Mouse (Mus musculus) neural tube, embryonic 11.5 days (tissue): ENCODE measurements around the gene Btg4. TPM values are rescaled to one million over a fixed set of nuclear protein-coding genes. Genes with fewer than 3 reads are reported as not detected.

Experiments
- ATAC-seq: fragments of 200-750 bp; cut with Nextera tagmentation; 2 replicates; pipeline ENCODE4 v1.8.0; 2017; ENCODE audit warnings: moderate number of reproducible peaks, mild to moderate bottlenecking, moderate TSS enrichment, moderate library complexity; ENCODE audit not compliant: insufficient read depth, low FRiP score, low TSS enrichment
- DNase-seq: peaks from one replicate; pipeline ENCODE4 v3.0.0-alpha.2; 2015; ENCODE audit warnings: low spot score
- H3K27ac ChIP-seq: fragments of 300-500 bp; sonication (generic); 2 replicates; pipeline ENCODE4 v1.5.1; 2014; ENCODE audit warnings: low read depth, mild to moderate bottlenecking, low read length
- H3K27me3 ChIP-seq: fragments of 300-500 bp; sonication (generic); 2 replicates; pipeline ENCODE4 v1.6.1; 2014; ENCODE audit warnings: mild to moderate bottlenecking, low read length, mixed read lengths; ENCODE audit not compliant: control insufficient read depth, insufficient read depth
- H3K36me3 ChIP-seq: fragments of 300-500 bp; sonication (generic); 2 replicates; pipeline ENCODE4 v1.6.1; 2014; ENCODE audit warnings: mild to moderate bottlenecking, low read length, moderate library complexity, mixed read lengths; ENCODE audit not compliant: control insufficient read depth, insufficient read depth
- H3K4me1 ChIP-seq: fragments of 300-500 bp; sonication (generic); 2 replicates; pipeline ENCODE4 v1.6.1; 2014; ENCODE audit warnings: low read length, mixed read lengths; ENCODE audit not compliant: control insufficient read depth, insufficient read depth
- H3K4me2 ChIP-seq: fragments of 300-500 bp; sonication (generic); 2 replicates; pipeline ENCODE4 v1.6.1; 2014; ENCODE audit warnings: low read depth, mild to moderate bottlenecking, moderate library complexity
- H3K4me3 ChIP-seq: fragments of 300-500 bp; sonication (generic); 2 replicates; pipeline ENCODE4 v1.5.1; 2014; ENCODE audit warnings: low read depth, low read length
- H3K9ac ChIP-seq: fragments of 300-500 bp; sonication (generic); 2 replicates; pipeline ENCODE4 v1.6.1; 2014; ENCODE audit warnings: mild to moderate bottlenecking, low read length
- H3K9me3 ChIP-seq: fragments of 300-500 bp; sonication (generic); 2 replicates; pipeline ENCODE4 v1.6.1; 2016; ENCODE audit warnings: low read length; ENCODE audit not compliant: control insufficient read depth
- WGBS: fragments of 180-500 bp; shearing (Covaris S2); extraction: QIAGEN DNeasy Blood & Tissue Kit; methylation state at CpG from one replicate; pipeline ENCODE4 v1.1.7; 2014; 5-methylcytosine and 5-hydroxymethylcytosine counted together
- polyA plus RNA-seq: library from polyadenylated mRNA; unstranded; fragments of >200 nt; fragmentation: Nextera tagmentation; extraction: Ambion mirVana; gene quantifications from 2 replicates; pipeline ENCODE4 v1.2.1, GENCODE M21; 2014

Btg4 gene
- polyA plus RNA-seq, 1 experiment from 2014 or later = not detected

GRCm38 (mm10) chr9:51032291-51032690, 28.4 kb upstream of the Btg4 start:
- WGBS = 45% methylated on average over 8 of the region's 8 CpGs
- no peak overlapping the region for H3K4me2 ChIP-seq
- ATAC-seq = no peak
- no peak overlapping the region for H3K27ac ChIP-seq
- H3K4me3 ChIP-seq = no peak overlapping the region
- H3K9ac ChIP-seq = no peak overlapping the region
- no peaks in the 10 kb centered on the region for H3K27me3 ChIP-seq
- DNase-seq = no peak
- no peaks in the 10 kb centered on the region for H3K4me1 ChIP-seq
- no peaks in the 10 kb centered on the region for H3K36me3 ChIP-seq
- no peaks in the 10 kb centered on the region for H3K9me3 ChIP-seq

- Histone ChIP-seq H3K27me3 (no peaks in the 10 kb centered on the region), H3K9ac (no peak overlapping the region), H3K27ac (no peak overlapping the region), H3K9me3 (no peaks in the 10 kb centered on the region), H3K4me1 (no peaks in the 10 kb centered on the region), H3K4me2 (no peak overlapping the region), H3K36me3 (no peaks in the 10 kb centered on the region), H3K4me3 (no peak overlapping the region)
- 91% methylated on average over 3 of the region's 3 CpGs for WGBS
- DNase-seq (no peak), ATAC-seq (no peak)
Measured at GRCm38 (mm10) chr9:51032785-51033529, 27.7 kb upstream of the Btg4 start.

DNA sequence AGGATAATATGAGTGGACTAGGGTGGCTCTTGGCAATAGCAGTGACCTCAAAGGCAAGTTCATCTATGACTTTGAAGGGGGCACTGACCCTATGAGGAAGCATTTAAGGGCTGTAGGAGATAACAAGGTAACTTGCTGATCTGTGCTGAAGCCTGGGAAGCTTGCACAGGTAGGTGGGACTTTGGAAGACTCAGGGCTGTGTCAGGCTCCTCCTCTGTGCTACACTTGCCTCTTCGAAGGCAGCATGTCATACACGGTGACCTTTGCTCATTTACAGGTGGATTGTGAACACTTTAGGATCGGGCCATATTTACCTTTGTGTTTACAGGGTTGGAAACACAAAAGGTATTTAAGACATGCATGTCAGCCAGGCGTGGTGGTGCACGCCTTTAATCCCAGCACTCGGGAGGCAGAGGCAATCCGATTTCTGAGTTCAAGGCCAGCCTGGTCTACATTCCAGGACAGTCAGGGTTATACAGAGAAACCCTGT, 19.2 kb upstream of the Btg4 start:
- DNase-seq = no peak
- H3K9me3 ChIP-seq = no peaks in the 10 kb centered on the region
- no peak overlapping the region for H3K27ac ChIP-seq
- H3K27me3 ChIP-seq = no peaks in the 10 kb centered on the region
- H3K4me1 ChIP-seq = no peaks in the 10 kb centered on the region
- no peak for ATAC-seq
- 94% methylated on average over 7 of the region's 7 CpGs for WGBS
- H3K9ac ChIP-seq = no peak overlapping the region
- H3K36me3 ChIP-seq = no peaks in the 10 kb centered on the region
- no peak overlapping the region for H3K4me3 ChIP-seq
- H3K4me2 ChIP-seq = no peak overlapping the region

DNA sequence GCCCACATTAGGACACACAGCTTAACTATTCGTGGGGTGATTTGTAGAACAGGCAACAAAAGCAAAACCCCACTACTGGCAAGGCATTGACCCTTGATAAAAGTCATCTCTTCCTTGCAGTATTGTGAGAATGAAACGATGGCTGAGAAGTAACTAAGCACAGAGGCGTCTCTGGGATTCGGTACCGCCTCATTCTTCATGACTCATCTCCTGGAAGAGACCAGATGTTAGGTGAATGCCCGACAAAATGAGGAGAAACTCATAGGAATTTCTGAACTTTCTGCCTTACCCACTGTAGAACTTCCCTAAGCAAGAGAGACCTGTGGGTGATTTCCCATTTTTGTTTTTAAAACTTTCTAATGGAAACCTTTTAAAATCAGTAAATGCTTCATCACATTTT, 18.6 kb upstream of the Btg4 start:
- no peaks in the 10 kb centered on the region for H3K27me3 ChIP-seq
- no peak overlapping the region for H3K4me3 ChIP-seq
- no peak overlapping the region for H3K27ac ChIP-seq
- DNase-seq (no peak), ATAC-seq (no peak)
- H3K36me3 ChIP-seq = no peaks in the 10 kb centered on the region
- no peak overlapping the region for H3K4me2 ChIP-seq
- no peaks in the 10 kb centered on the region for H3K4me1 ChIP-seq
- WGBS = 76% methylated on average over 6 of the region's 6 CpGs
- no peak overlapping the region for H3K9ac ChIP-seq
- H3K9me3 ChIP-seq = no peaks in the 10 kb centered on the region

DNA sequence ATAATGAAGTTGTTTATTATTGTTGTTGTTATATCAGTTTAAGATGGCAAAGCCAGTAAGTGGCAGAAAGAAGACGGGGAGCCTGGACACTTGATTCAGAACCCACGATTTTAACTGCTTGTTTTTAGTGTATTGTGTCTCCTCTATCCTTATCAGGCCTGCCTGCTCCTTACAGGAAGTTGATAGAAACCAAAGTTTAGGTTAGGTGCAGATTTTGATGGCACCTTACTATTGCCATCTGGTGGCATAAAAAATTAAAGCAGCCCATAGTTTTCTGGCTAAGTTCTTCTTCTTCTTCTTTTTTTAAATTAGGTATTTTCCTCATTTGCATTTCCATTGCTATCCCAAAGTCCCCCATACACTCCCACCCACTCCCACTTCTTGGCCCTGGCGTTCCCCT, 8.5 kb upstream of the Btg4 start:
- Histone ChIP-seq H3K27me3 (no peaks in the 10 kb centered on the region), H3K9me3 (no peaks in the 10 kb centered on the region), H3K4me1 (no peaks in the 10 kb centered on the region), H3K4me2 (no peak overlapping the region), H3K27ac (no peak overlapping the region), H3K36me3 (no peaks in the 10 kb centered on the region), H3K9ac (no peak overlapping the region), H3K4me3 (no peak overlapping the region)
- no peak for ATAC-seq
- DNase-seq = no peak
- 85% methylated on average over 3 of the region's 3 CpGs for WGBS

DNA sequence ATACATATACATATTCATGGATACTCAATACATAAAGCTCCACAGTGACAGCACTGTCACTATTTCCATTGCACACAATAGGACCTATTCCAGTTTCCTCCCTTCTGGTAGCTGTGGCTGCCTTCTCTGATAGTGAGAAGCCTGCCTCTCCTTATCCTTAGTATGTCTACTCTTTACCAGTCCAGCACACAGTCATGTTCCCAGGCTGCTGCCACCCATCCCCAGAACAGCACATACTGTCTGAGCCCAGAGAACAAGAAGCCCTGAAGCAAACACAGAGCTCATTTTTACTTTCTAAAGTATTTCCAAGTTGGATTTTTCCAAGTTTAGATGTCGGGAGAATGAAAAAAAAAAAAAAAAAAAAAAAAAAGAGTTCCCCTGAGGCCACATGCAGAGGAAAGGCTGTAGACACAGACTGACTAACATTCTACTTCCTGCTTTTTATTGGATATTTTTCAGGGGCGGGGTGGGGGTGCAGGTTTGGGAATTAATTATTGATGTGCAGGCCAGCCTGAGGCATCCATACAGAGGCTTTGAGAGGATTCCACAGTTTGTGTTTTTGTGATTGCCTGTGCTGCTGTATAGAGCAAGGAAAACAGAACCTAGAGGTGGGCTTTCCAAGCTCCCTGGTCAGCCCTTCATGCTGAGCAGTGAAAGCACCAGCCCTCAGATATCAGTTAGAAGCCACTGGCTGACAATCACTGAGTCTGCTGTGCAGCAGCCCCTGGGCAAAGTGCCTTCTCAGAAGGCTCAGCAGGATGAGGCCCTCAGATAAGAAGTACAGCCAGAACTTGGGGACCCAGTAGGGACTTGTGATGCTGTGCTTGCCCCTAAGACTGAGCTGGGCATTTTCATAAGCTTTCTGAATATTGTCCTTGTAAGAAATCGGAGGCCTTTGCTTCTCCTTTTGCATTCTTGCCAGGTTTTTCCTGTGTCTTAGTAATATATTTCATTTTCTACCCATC, 4.1 kb upstream of the Btg4 start:
- Histone ChIP-seq H3K36me3 (no peaks in the 10 kb centered on the region), H3K4me2 (no peak overlapping the region), H3K4me1 (no peaks in the 10 kb centered on the region), H3K27me3 (no peaks in the 10 kb centered on the region), H3K9ac (no peak overlapping the region), H3K27ac (no peak overlapping the region), H3K9me3 (no peaks in the 10 kb centered on the region), H3K4me3 (no peak overlapping the region)
- 74% methylated on average over 3 of the region's 3 CpGs for WGBS
- DNase-seq (no peak), ATAC-seq (no peak)

GRCm38 (mm10) chr9:51058951-51059521, 1.7 kb upstream of the Btg4 start:
- Histone ChIP-seq H3K4me2 (no peak overlapping the region), H3K4me1 (no peaks in the 10 kb centered on the region), H3K9ac (no peak overlapping the region), H3K27ac (no peak overlapping the region), H3K4me3 (no peak overlapping the region), H3K9me3 (no peaks in the 10 kb centered on the region), H3K27me3 (no peaks in the 10 kb centered on the region), H3K36me3 (no peaks in the 10 kb centered on the region)
- WGBS = 87% methylated on average over 4 of the region's 4 CpGs
- ATAC-seq = no peak
- DNase-seq = no peak

GRCm38 (mm10) chr9:51068202-51068601, 7.5 kb downstream of the Btg4 start:
- Histone ChIP-seq H3K9ac (no peak overlapping the region), H3K4me3 (no peak overlapping the region), H3K36me3 (no peaks in the 10 kb centered on the region), H3K9me3 (no peaks in the 10 kb centered on the region), H3K4me1 (no peaks in the 10 kb centered on the region), H3K27ac (no peak overlapping the region), H3K4me2 (no peak overlapping the region), H3K27me3 (no peaks in the 10 kb centered on the region)
- DNase-seq (no peak), ATAC-seq (no peak)
- 79% methylated on average over 3 of the region's 3 CpGs for WGBS
